Mouse (Mus musculus): Measurements from ENCODE around the gene Zfp948. TPM values are rescaled to one million over a fixed set of nuclear protein-coding genes. Genes with fewer than 3 reads are reported as not detected.
A peak's percentile ranks its signal among the peaks of the same experiment; 100 is the strongest.
"Not testable (repeated sequence)": the region's sequence is repeated elsewhere in the genome, so short reads cannot be mapped to it uniquely, and the experiment has no call there.

The Zfp948 gene
- polyA plus RNA-seq, 1 experiment from 2014 or later: 13.9 TPM

- Histone ChIP-seq H3K4me1 (no peaks in the 10 kb centered on the region), H3K27ac (no peak overlapping the region), H3K4me3 (no peak overlapping the region), H3K27me3 (ENCODE audit: poor library complexity, severe bottlenecking) (no peaks in the 10 kb centered on the region), H3K36me3 (replicated peaks) (peaks cover 10% of the 10 kb centered on the region; the same call in 1 of the 2 replicates), H3K9me3 (no peaks in the 10 kb centered on the region)
- 96% methylated on average over 2 of the region's 2 CpGs for WGBS
- DNase-seq (ENCODE audit: extremely low spot score, low spot score): no peak
These were observed 9.0 kb upstream of the Zfp948 start for GRCm38 (mm10) chr17:21557831-21558230.

- Histone ChIP-seq H3K9me3 (no peaks in the 10 kb centered on the region), H3K4me3 (peak overlapping the region; percentile 67), H3K4me1 (peaks cover 9% of the 10 kb centered on the region), H3K36me3 (replicated peaks) (peaks cover 2% of the 10 kb centered on the region), H3K27me3 (ENCODE audit: poor library complexity, severe bottlenecking) (no peaks in the 10 kb centered on the region), H3K27ac (peak overlapping the region; percentile 90)
- DNase-seq (ENCODE audit: extremely low spot score, low spot score): no peak
- 8% methylated on average over 5 of the region's 5 CpGs for WGBS
These were observed 588 bp upstream of the Zfp948 start for GRCm38 (mm10) chr17:21566220-21566619.

- WGBS: 71% methylated on average over 1 of the region's 1 CpGs
- Histone ChIP-seq H3K4me1 (peaks cover 9% of the 10 kb centered on the region), H3K27ac (no peak overlapping the region)
These were observed 888 bp downstream of the Zfp948 start for GRCm38 (mm10) chr17:21567696-21568095.

GRCm38 (mm10) chr17:21579080-21579479, 12.3 kb downstream of the Zfp948 start:
- H3K27me3 ChIP-seq (ENCODE audit: poor library complexity, severe bottlenecking): no peaks in the 10 kb centered on the region
- no peak overlapping the region for H3K4me3 ChIP-seq
- H3K9me3 ChIP-seq: no peaks in the 10 kb centered on the region; the same call in 1 of the 2 replicates
- H3K36me3 ChIP-seq (replicated peaks): peaks cover 57% of the 10 kb centered on the region
- DNase-seq (ENCODE audit: extremely low spot score, low spot score): no peak
- 83% methylated on average over 1 of the region's 1 CpGs for WGBS
- no peak overlapping the region for H3K27ac ChIP-seq
- H3K4me1 ChIP-seq: no peaks in the 10 kb centered on the region

More at GRCm38 (mm10) chr17:21567696-21568095, 888 bp downstream of the Zfp948 start:
- H3K27me3 ChIP-seq (ENCODE audit: poor library complexity, severe bottlenecking): no peaks in the 10 kb centered on the region
- DNase-seq (ENCODE audit: extremely low spot score, low spot score): no peak
- H3K4me3 ChIP-seq: peak overlapping the region; percentile 67
- peaks cover 4% of the 10 kb centered on the region for H3K36me3 ChIP-seq (replicated peaks)
- H3K9me3 ChIP-seq: no peaks in the 10 kb centered on the region

- Histone ChIP-seq H3K4me3 (no peak overlapping the region), H3K27ac (no peak overlapping the region), H3K9me3 (no peaks in the 10 kb centered on the region; the same call in 1 of the 2 replicates), H3K36me3 (replicated peaks) (peaks cover 57% of the 10 kb centered on the region), H3K27me3 (ENCODE audit: poor library complexity, severe bottlenecking) (no peaks in the 10 kb centered on the region), H3K4me1 (no peaks in the 10 kb centered on the region)
- WGBS: 37% methylated on average over 5 of the region's 5 CpGs
- DNase-seq (ENCODE audit: extremely low spot score, low spot score): no peak
These were observed 12.8 kb downstream of the Zfp948 start for GRCm38 (mm10) chr17:21579493-21580175.

GRCm38 (mm10) chr17:21585521-21585920, 18.7 kb downstream of the Zfp948 start:
- no peaks in the 10 kb centered on the region for H3K4me1 ChIP-seq
- H3K27me3 ChIP-seq (ENCODE audit: poor library complexity, severe bottlenecking): no peaks in the 10 kb centered on the region
- H3K9me3 ChIP-seq: peaks cover 17% of the 10 kb centered on the region; the same call in 1 of the 2 replicates
- H3K4me3 ChIP-seq: no peak overlapping the region
- no peak for DNase-seq (ENCODE audit: extremely low spot score, low spot score)
- WGBS: 93% methylated on average over 2 of the region's 2 CpGs
- H3K27ac ChIP-seq: no peak overlapping the region
- peaks cover 66% of the 10 kb centered on the region for H3K36me3 ChIP-seq (replicated peaks)

- 84% methylated on average over 3 of the region's 3 CpGs for WGBS
- Histone ChIP-seq H3K9me3 (peaks cover 5% of the 10 kb centered on the region; the same call in 1 of the 2 replicates), H3K36me3 (replicated peaks) (no peaks in the 10 kb centered on the region), H3K4me1 (no peaks in the 10 kb centered on the region), H3K4me3 (no peak overlapping the region), H3K27me3 (ENCODE audit: poor library complexity, severe bottlenecking) (no peaks in the 10 kb centered on the region), H3K27ac (no peak overlapping the region)
- DNase-seq (ENCODE audit: extremely low spot score, low spot score): no peak
These were observed 49.5 kb downstream of the Zfp948 start for GRCm38 (mm10) chr17:21616356-21616755.

GRCm38 (mm10) chr17:21617352-21617751, 50.5 kb downstream of the Zfp948 start:
- no peak for DNase-seq (ENCODE audit: extremely low spot score, low spot score)

GRCm38 (mm10) chr17:21623647-21624046, 56.8 kb downstream of the Zfp948 start:
- H3K4me1 ChIP-seq: no peaks in the 10 kb centered on the region
- no peaks in the 10 kb centered on the region for H3K27me3 ChIP-seq (ENCODE audit: poor library complexity, severe bottlenecking)
- H3K9me3 ChIP-seq: no peaks in the 10 kb centered on the region
- 0% methylated on average over 1 of the region's 3 CpGs for WGBS
- no peak overlapping the region for H3K4me3 ChIP-seq
- H3K36me3 ChIP-seq (replicated peaks): no peaks in the 10 kb centered on the region
- no peak overlapping the region for H3K27ac ChIP-seq
- DNase-seq (ENCODE audit: extremely low spot score, low spot score): no peak

More at GRCm38 (mm10) chr17:21617352-21617751, 50.5 kb downstream of the Zfp948 start:
- Histone ChIP-seq H3K36me3 (replicated peaks) (no peaks in the 10 kb centered on the region), H3K4me1 (no peaks in the 10 kb centered on the region), H3K27me3 (ENCODE audit: poor library complexity, severe bottlenecking) (no peaks in the 10 kb centered on the region), H3K4me3 (no peak overlapping the region), H3K27ac (no peak overlapping the region), H3K9me3 (peaks cover 5% of the 10 kb centered on the region; the same call in 1 of the 2 replicates)
- WGBS: 16% methylated on average over 9 of the region's 9 CpGs

GRCm38 (mm10) chr17:21635758-21636157, 69.0 kb downstream of the Zfp948 start:
- H3K9me3 ChIP-seq: peaks cover 19% of the 10 kb centered on the region
- 64% methylated on average over 4 of the region's 4 CpGs for WGBS
- H3K27me3 ChIP-seq (ENCODE audit: poor library complexity, severe bottlenecking); DNase-seq (ENCODE audit: extremely low spot score, low spot score); H3K4me3 ChIP-seq; H3K27ac ChIP-seq; H3K4me1 ChIP-seq; H3K36me3 ChIP-seq (replicated peaks): not testable (repeated sequence)

Other genes with a start within 250 kb of the Zfp948 start
- gene Zfp677, start 183.3 kb upstream of the Zfp948 start, polyA plus RNA-seq (2016; fragmentation: Nextera tagmentation; extraction: Ambion mirVana): 1.9 and 3.1 TPM in 2 replicates
- 2.6 and 2.9 TPM in 2 replicates for gene Zfp54, start 143.8 kb upstream of the Zfp948 start, polyA plus RNA-seq (2016; fragmentation: Nextera tagmentation; extraction: Ambion mirVana)
- 15.1 and 15.9 TPM in 2 replicates for gene Zfp51, start 116.6 kb upstream of the Zfp948 start, polyA plus RNA-seq (2016; fragmentation: Nextera tagmentation; extraction: Ambion mirVana)
- 9.7 and 11.3 TPM in 2 replicates for gene Zfp53, start 78.0 kb upstream of the Zfp948 start, polyA plus RNA-seq (2016; fragmentation: Nextera tagmentation; extraction: Ambion mirVana)
- 2.0 and 2.1 TPM in 2 replicates for gene Zfp52, start 31.5 kb upstream of the Zfp948 start, polyA plus RNA-seq (2016; fragmentation: Nextera tagmentation; extraction: Ambion mirVana)
- 4.1 and 5.9 TPM in 2 replicates for gene Zfp983, start 83.6 kb downstream of the Zfp948 start, polyA plus RNA-seq (2016; fragmentation: Nextera tagmentation; extraction: Ambion mirVana)
- 7.8 and 9.1 TPM in 2 replicates for gene Gm10226, start 124.9 kb downstream of the Zfp948 start, polyA plus RNA-seq (2016; fragmentation: Nextera tagmentation; extraction: Ambion mirVana)
- gene Zfp760, start 140.7 kb downstream of the Zfp948 start, polyA plus RNA-seq (2016; fragmentation: Nextera tagmentation; extraction: Ambion mirVana): 19.8 and 20.1 TPM in 2 replicates
- 8.1 and 8.3 TPM in 2 replicates for gene Zfp229, start 163.8 kb downstream of the Zfp948 start, polyA plus RNA-seq (2016; fragmentation: Nextera tagmentation; extraction: Ambion mirVana)

Data from forebrain, embryonic 10.5 days (tissue).